Mouse (Mus musculus): ENCODE measurements around the gene Ostm1. TPM values are rescaled to one million over a fixed set of nuclear protein-coding genes. Genes with fewer than 3 reads are reported as not detected.

The Ostm1 gene
- polyA plus RNA-seq, 1 experiment from 2014 or later: 43.1 TPM

- Histone ChIP-seq H3K36me3 (ENCODE audit: control insufficient read depth, insufficient read depth, low read length) (no peaks in the 10 kb centered on the region), H3K9me3 (ENCODE audit: control insufficient read depth, low read length) (no peaks in the 10 kb centered on the region), H3K27me3 (ENCODE audit: control insufficient read depth, insufficient read depth, low read length) (peaks cover 92% of the 10 kb centered on the region), H3K9ac (replicated peaks; ENCODE audit: low read length) (no peak overlapping the region), H3K4me1 (ENCODE audit: control insufficient read depth, insufficient read depth, low read length) (peaks cover 11% of the 10 kb centered on the region; the same call in 1 of the 2 replicates), H3K4me3 (replicated peaks; ENCODE audit: low read depth, low read length) (no peak overlapping the region), H3K27ac (replicated peaks; ENCODE audit: low read depth, low read length) (no peak overlapping the region), H3K4me2 (ENCODE audit: low read length) (no peak overlapping the region)
- whole genome bisulfite sequencing: 10% methylated on average over 5 of the region's 5 CpGs
- ATAC-seq (ENCODE audit: low FRiP score, low TSS enrichment) (no peak), DNase-seq (no peak)
These were observed 5.9 kb downstream of the Ostm1 start for GRCm38 (mm10) chr10:42589505-42589904.

- no peak for DNase-seq
- ATAC-seq (ENCODE audit: low FRiP score, low TSS enrichment): no peak
- no peaks in the 10 kb centered on the region for H3K36me3 ChIP-seq (ENCODE audit: control insufficient read depth, insufficient read depth, low read length)
- peak overlapping the region; percentile 26 for H3K4me3 ChIP-seq (replicated peaks; ENCODE audit: low read depth, low read length)
- H3K27me3 ChIP-seq (ENCODE audit: control insufficient read depth, insufficient read depth, low read length): peaks cover 86% of the 10 kb centered on the region
- H3K27ac ChIP-seq (replicated peaks; ENCODE audit: low read depth, low read length): no peak overlapping the region
- 2% methylated on average over 19 of the region's 19 CpGs for WGBS
- H3K4me2 ChIP-seq (ENCODE audit: low read length): peak overlapping the region; percentile 51
- no peak overlapping the region for H3K9ac ChIP-seq (replicated peaks; ENCODE audit: low read length)
- H3K4me1 ChIP-seq (ENCODE audit: control insufficient read depth, insufficient read depth, low read length): peaks cover 11% of the 10 kb centered on the region; the same call in 1 of the 2 replicates
- no peaks in the 10 kb centered on the region for H3K9me3 ChIP-seq (ENCODE audit: control insufficient read depth, low read length)
These were observed 6.9 kb downstream of the Ostm1 start for GRCm38 (mm10) chr10:42590261-42591184.

GRCm38 (mm10) chr10:42591185-42591992 is 7.8 kb downstream of the Ostm1 start:
- ATAC-seq (ENCODE audit: low FRiP score, low TSS enrichment): peak; percentile 54; the same call in 1 of the 2 replicates
- Histone ChIP-seq H3K9me3 (ENCODE audit: control insufficient read depth, low read length) (no peaks in the 10 kb centered on the region), H3K36me3 (ENCODE audit: control insufficient read depth, insufficient read depth, low read length) (no peaks in the 10 kb centered on the region), H3K27ac (replicated peaks; ENCODE audit: low read depth, low read length) (no peak overlapping the region), H3K9ac (replicated peaks; ENCODE audit: low read length) (no peak overlapping the region), H3K4me1 (ENCODE audit: control insufficient read depth, insufficient read depth, low read length) (peaks cover 11% of the 10 kb centered on the region; the same call in 1 of the 2 replicates), H3K4me2 (ENCODE audit: low read length) (peak overlapping the region; percentile 51), H3K4me3 (replicated peaks; ENCODE audit: low read depth, low read length) (peak overlapping the region; percentile 26), H3K27me3 (ENCODE audit: control insufficient read depth, insufficient read depth, low read length) (peaks cover 77% of the 10 kb centered on the region)
- peak; percentile 80 for DNase-seq
- under 1% methylated on average over 67 of the region's 67 CpGs for WGBS

- Histone ChIP-seq H3K4me1 (ENCODE audit: control insufficient read depth, insufficient read depth, low read length) (peaks cover 11% of the 10 kb centered on the region; the same call in 1 of the 2 replicates), H3K27ac (replicated peaks; ENCODE audit: low read depth, low read length) (no peak overlapping the region), H3K27me3 (ENCODE audit: control insufficient read depth, insufficient read depth, low read length) (peaks cover 73% of the 10 kb centered on the region), H3K36me3 (ENCODE audit: control insufficient read depth, insufficient read depth, low read length) (no peaks in the 10 kb centered on the region), H3K9me3 (ENCODE audit: control insufficient read depth, low read length) (no peaks in the 10 kb centered on the region), H3K9ac (replicated peaks; ENCODE audit: low read length) (no peak overlapping the region), H3K4me3 (replicated peaks; ENCODE audit: low read depth, low read length) (peak overlapping the region; percentile 26), H3K4me2 (ENCODE audit: low read length) (peak overlapping the region; percentile 51)
- peak; percentile 29; the same call in 1 of the 2 replicates for ATAC-seq (ENCODE audit: low FRiP score, low TSS enrichment)
- WGBS: 2% methylated on average over 25 of the region's 25 CpGs
- DNase-seq: no peak
These were observed 8.5 kb downstream of the Ostm1 start for GRCm38 (mm10) chr10:42591993-42592686.

GRCm38 (mm10) chr10:42593201-42593600 is 9.6 kb downstream of the Ostm1 start:
- Histone ChIP-seq H3K36me3 (ENCODE audit: control insufficient read depth, insufficient read depth, low read length) (no peaks in the 10 kb centered on the region), H3K27ac (replicated peaks; ENCODE audit: low read depth, low read length) (no peak overlapping the region), H3K4me2 (ENCODE audit: low read length) (no peak overlapping the region), H3K9ac (replicated peaks; ENCODE audit: low read length) (no peak overlapping the region), H3K4me3 (replicated peaks; ENCODE audit: low read depth, low read length) (no peak overlapping the region), H3K9me3 (ENCODE audit: control insufficient read depth, low read length) (no peaks in the 10 kb centered on the region), H3K4me1 (ENCODE audit: control insufficient read depth, insufficient read depth, low read length) (peaks cover 11% of the 10 kb centered on the region; the same call in 1 of the 2 replicates), H3K27me3 (ENCODE audit: control insufficient read depth, insufficient read depth, low read length) (peaks cover 66% of the 10 kb centered on the region)
- WGBS: 28% methylated on average over 7 of the region's 7 CpGs
- no peak for DNase-seq
- no peak for ATAC-seq (ENCODE audit: low FRiP score, low TSS enrichment)

- 85% methylated on average over 8 of the region's 8 CpGs for WGBS
- H3K4me1 ChIP-seq (ENCODE audit: control insufficient read depth, insufficient read depth, low read length): no peaks in the 10 kb centered on the region
- H3K27me3 ChIP-seq (ENCODE audit: control insufficient read depth, insufficient read depth, low read length): peaks cover 16% of the 10 kb centered on the region; the same call in 1 of the 2 replicates
These were observed 15.0 kb downstream of the Ostm1 start for GRCm38 (mm10) chr10:42598615-42599014.

GRCm38 (mm10) chr10:42601556-42601955 is 17.9 kb downstream of the Ostm1 start:
- Histone ChIP-seq H3K9me3 (ENCODE audit: control insufficient read depth, low read length) (peaks cover 5% of the 10 kb centered on the region; the same call in 1 of the 2 replicates), H3K4me1 (ENCODE audit: control insufficient read depth, insufficient read depth, low read length) (no peaks in the 10 kb centered on the region), H3K36me3 (ENCODE audit: control insufficient read depth, insufficient read depth, low read length) (no peaks in the 10 kb centered on the region), H3K9ac (replicated peaks; ENCODE audit: low read length) (no peak overlapping the region), H3K27me3 (ENCODE audit: control insufficient read depth, insufficient read depth, low read length) (peaks cover 6% of the 10 kb centered on the region; the same call in 1 of the 2 replicates), H3K27ac (replicated peaks; ENCODE audit: low read depth, low read length) (no peak overlapping the region), H3K4me3 (replicated peaks; ENCODE audit: low read depth, low read length) (no peak overlapping the region), H3K4me2 (ENCODE audit: low read length) (no peak overlapping the region)
- WGBS: 28% methylated on average over 10 of the region's 10 CpGs
- ATAC-seq (ENCODE audit: low FRiP score, low TSS enrichment) (no peak), DNase-seq (no peak)

More at GRCm38 (mm10) chr10:42598615-42599014, 15.0 kb downstream of the Ostm1 start:
- DNase-seq (no peak), ATAC-seq (ENCODE audit: low FRiP score, low TSS enrichment) (no peak)
- H3K27ac ChIP-seq (replicated peaks; ENCODE audit: low read depth, low read length): no peak overlapping the region
- H3K4me2 ChIP-seq (ENCODE audit: low read length): no peak overlapping the region
- H3K36me3 ChIP-seq (ENCODE audit: control insufficient read depth, insufficient read depth, low read length): no peaks in the 10 kb centered on the region
- no peak overlapping the region for H3K9ac ChIP-seq (replicated peaks; ENCODE audit: low read length)
- H3K4me3 ChIP-seq (replicated peaks; ENCODE audit: low read depth, low read length): no peak overlapping the region
- no peaks in the 10 kb centered on the region for H3K9me3 ChIP-seq (ENCODE audit: control insufficient read depth, low read length)

- H3K27me3 ChIP-seq (ENCODE audit: control insufficient read depth, insufficient read depth, low read length): peaks cover 3% of the 10 kb centered on the region; the same call in 1 of the 2 replicates
- no peaks in the 10 kb centered on the region for H3K36me3 ChIP-seq (ENCODE audit: control insufficient read depth, insufficient read depth, low read length)
- H3K27ac ChIP-seq (replicated peaks; ENCODE audit: low read depth, low read length): no peak overlapping the region
- DNase-seq (no peak), ATAC-seq (ENCODE audit: low FRiP score, low TSS enrichment) (no peak)
- H3K4me2 ChIP-seq (ENCODE audit: low read length): no peak overlapping the region
- peaks cover 9% of the 10 kb centered on the region; the same call in 1 of the 2 replicates for H3K9me3 ChIP-seq (ENCODE audit: control insufficient read depth, low read length)
- H3K4me3 ChIP-seq (replicated peaks; ENCODE audit: low read depth, low read length): no peak overlapping the region
- no peaks in the 10 kb centered on the region for H3K4me1 ChIP-seq (ENCODE audit: control insufficient read depth, insufficient read depth, low read length)
- H3K9ac ChIP-seq (replicated peaks; ENCODE audit: low read length): no peak overlapping the region
- 59% methylated on average over 2 of the region's 2 CpGs for WGBS
These were observed 21.3 kb downstream of the Ostm1 start for GRCm38 (mm10) chr10:42604874-42605273.

Measured in midbrain, embryonic 14.5 days (tissue).